Mouse (Mus musculus): Measurements from ENCODE around the gene Fam209. TPM values are rescaled to one million over a fixed set of nuclear protein-coding genes. Genes with fewer than 3 reads are reported as not detected.

Fam209 gene
- total RNA-seq (2022): under 1 TPM in 1 of 4 experiments, not detected in 3; 0.38 TPM

GRCm38 (mm10) chr2:172472318-172472717 is at the start of gene Fam209:
Fam209 (plus strand) TSS chr2:172472520.
- DNase-seq: no peak

GRCm38 (mm10) chr2:172430609-172431008 is 41.7 kb upstream of the Fam209 start:
- DNase-seq: no peak

- no peak for DNase-seq
These were observed 38.6 kb upstream of the Fam209 start for GRCm38 (mm10) chr2:172433746-172434145.

- no peak for DNase-seq
These were observed 34.9 kb upstream of the Fam209 start for GRCm38 (mm10) chr2:172437371-172437952.

GRCm38 (mm10) chr2:172439843-172440639 is 32.3 kb upstream of the Fam209 start, which contains the start of gene Rtf2:
Rtf2 (plus strand) TSS chr2:172440556.
- peak; percentile 99 for DNase-seq

- no peak for DNase-seq
These were observed 31.7 kb upstream of the Fam209 start for GRCm38 (mm10) chr2:172440640-172441005.

- no peak for DNase-seq
These were observed 31.1 kb upstream of the Fam209 start for GRCm38 (mm10) chr2:172441176-172441575.

- DNase-seq: no peak
These were observed 26.7 kb upstream of the Fam209 start for GRCm38 (mm10) chr2:172445617-172446016.

- DNase-seq: no peak
These were observed 25.0 kb upstream of the Fam209 start for GRCm38 (mm10) chr2:172447317-172447716.

GRCm38 (mm10) chr2:172448329-172448728 is 24.0 kb upstream of the Fam209 start:
- DNase-seq: no peak

- no peak for DNase-seq
These were observed 21.7 kb upstream of the Fam209 start for GRCm38 (mm10) chr2:172450640-172451039.

- DNase-seq: no peak
These were observed 20.3 kb upstream of the Fam209 start for GRCm38 (mm10) chr2:172452031-172452430.

GRCm38 (mm10) chr2:172452458-172452857 is 19.9 kb upstream of the Fam209 start:
- DNase-seq: no peak

GRCm38 (mm10) chr2:172458496-172458895 is 13.8 kb upstream of the Fam209 start, which contains the start of gene Gcnt7:
Gcnt7 (minus strand) TSS chr2:172458596.
- DNase-seq: no peak

- DNase-seq: no peak
These were observed 11.7 kb upstream of the Fam209 start for GRCm38 (mm10) chr2:172460647-172461046.

GRCm38 (mm10) chr2:172462813-172463212 is 9.5 kb upstream of the Fam209 start:
- DNase-seq: no peak

- peak; percentile 45 for DNase-seq
These were observed 5.7 kb upstream of the Fam209 start for GRCm38 (mm10) chr2:172466427-172467132.

- DNase-seq: peak; percentile 42
These were observed 5.1 kb upstream of the Fam209 start for GRCm38 (mm10) chr2:172467206-172467605.

- DNase-seq: peak; percentile 88
These were observed 3.9 kb upstream of the Fam209 start for GRCm38 (mm10) chr2:172468346-172468819.

GRCm38 (mm10) chr2:172473591-172473990 is 1.3 kb downstream of the Fam209 start:
- no peak for DNase-seq

GRCm38 (mm10) chr2:172474970-172475369 is 2.6 kb downstream of the Fam209 start:
- no peak for DNase-seq

- DNase-seq: no peak
These were observed 4.5 kb downstream of the Fam209 start for GRCm38 (mm10) chr2:172476707-172477260.

- no peak for DNase-seq
These were observed 5.0 kb downstream of the Fam209 start for GRCm38 (mm10) chr2:172477350-172477749.
